Mouse (Mus musculus) heart, adult 9 months (tissue): Measurements from ENCODE around the gene Mmd2.

Source experiments
- DNase-seq, 2 experiments: peaks; one replicate each; pipeline ENCODE4 v3.0.0; 2022; ENCODE audit warnings: low spot score in 2 of 2

Gene Mmd2

GRCm38 (mm10) chr5:142608259-142608988 is at the start of gene Mmd2:
Mmd2 (minus strand) TSS chr5:142608800.
- no peak for DNase-seq

GRCm38 (mm10) chr5:142652266-142652665 is 43.7 kb upstream of the Mmd2 start:
- DNase-seq = no peak

- DNase-seq = no peak
These were observed 42.3 kb upstream of the Mmd2 start for GRCm38 (mm10) chr5:142650794-142651497.

GRCm38 (mm10) chr5:142650390-142650789 is 41.8 kb upstream of the Mmd2 start:
- no peak for DNase-seq

GRCm38 (mm10) chr5:142649460-142650050 is 41.0 kb upstream of the Mmd2 start:
- no peak for DNase-seq

- no peak for DNase-seq
These were observed 39.6 kb upstream of the Mmd2 start for GRCm38 (mm10) chr5:142648162-142648561.

- DNase-seq = no peak
These were observed 32.9 kb upstream of the Mmd2 start for GRCm38 (mm10) chr5:142641331-142642051.

GRCm38 (mm10) chr5:142640088-142640487 is 31.5 kb upstream of the Mmd2 start:
- no peak for DNase-seq

GRCm38 (mm10) chr5:142637823-142638222 is 29.2 kb upstream of the Mmd2 start:
- no peak for DNase-seq

- DNase-seq = peak; percentile 13 to 34
These were observed 21.6 kb upstream of the Mmd2 start for GRCm38 (mm10) chr5:142630224-142630623.

- no peak for DNase-seq
These were observed 21.0 kb upstream of the Mmd2 start for GRCm38 (mm10) chr5:142629663-142630025.

- peak; percentile 94 to 96 for DNase-seq
These were observed 20.4 kb upstream of the Mmd2 start for GRCm38 (mm10) chr5:142628726-142629662.

GRCm38 (mm10) chr5:142627398-142627797 is 18.8 kb upstream of the Mmd2 start, which contains the start of gene Wipi2:
Wipi2 (plus strand) TSS chr5:142627698.
- DNase-seq = no peak

GRCm38 (mm10) chr5:142623080-142623479 is 14.5 kb upstream of the Mmd2 start:
- no peak for DNase-seq

GRCm38 (mm10) chr5:142622134-142622533 is 13.5 kb upstream of the Mmd2 start:
- no peak for DNase-seq

- no peak for DNase-seq
These were observed 12.8 kb upstream of the Mmd2 start for GRCm38 (mm10) chr5:142621421-142621820.

GRCm38 (mm10) chr5:142619866-142620265 is 11.3 kb upstream of the Mmd2 start:
- DNase-seq = no peak

GRCm38 (mm10) chr5:142616326-142616725 is 7.7 kb upstream of the Mmd2 start:
- DNase-seq = no peak

GRCm38 (mm10) chr5:142615638-142616037 is 7.0 kb upstream of the Mmd2 start:
- DNase-seq = no peak

- no peak for DNase-seq
These were observed 5.9 kb upstream of the Mmd2 start for GRCm38 (mm10) chr5:142614513-142614912.

- DNase-seq = no peak
These were observed 1.8 kb upstream of the Mmd2 start for GRCm38 (mm10) chr5:142610362-142610761.
